Mouse (Mus musculus): Measurements from ENCODE around the gene Camta1.

The Camta1 gene

GRCm38 (mm10) chr4:151672452-151672851 is 189.2 kb downstream of the Camta1 start:
- Histone ChIP-seq H3K27me3 (ENCODE audit: control insufficient read depth, insufficient read depth, low read length, poor library complexity, severe bottlenecking) (no peaks in the 10 kb centered on the region), H3K36me3 (ENCODE audit: control insufficient read depth, insufficient read depth, low read length, poor library complexity, severe bottlenecking) (no peaks in the 10 kb centered on the region)
- no peak for DNase-seq (ENCODE audit: low read depth, low spot score)

GRCm38 (mm10) chr4:151666411-151666901 is 195.2 kb downstream of the Camta1 start:
- no peaks in the 10 kb centered on the region for H3K27me3 ChIP-seq (ENCODE audit: control insufficient read depth, insufficient read depth, low read length, poor library complexity, severe bottlenecking)
- H3K36me3 ChIP-seq (ENCODE audit: control insufficient read depth, insufficient read depth, low read length, poor library complexity, severe bottlenecking): no peaks in the 10 kb centered on the region
- DNase-seq (ENCODE audit: low read depth, low spot score): no peak

DNA sequence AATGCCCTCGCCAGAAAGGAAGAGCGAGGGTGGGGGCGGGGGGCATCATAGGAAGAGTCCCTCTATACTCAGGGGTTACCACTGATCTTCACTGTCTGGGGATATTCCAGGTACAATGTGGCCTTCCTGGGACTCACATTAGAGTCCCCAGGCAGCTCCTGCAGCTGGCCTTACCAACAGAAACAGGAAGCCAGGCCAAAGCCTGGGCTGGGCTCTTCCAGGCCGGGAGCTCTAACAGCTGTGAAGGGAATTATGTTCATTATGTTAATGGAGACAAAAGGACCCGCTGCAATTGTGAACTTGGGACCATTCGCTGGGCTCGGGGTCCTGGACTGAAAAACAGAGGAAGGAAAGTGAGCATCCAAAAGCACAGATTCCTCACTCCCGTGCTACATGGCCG is 200.2 kb downstream of the Camta1 start:
- Histone ChIP-seq H3K36me3 (ENCODE audit: control insufficient read depth, insufficient read depth, low read length, poor library complexity, severe bottlenecking) (no peaks in the 10 kb centered on the region), H3K27me3 (ENCODE audit: control insufficient read depth, insufficient read depth, low read length, poor library complexity, severe bottlenecking) (no peaks in the 10 kb centered on the region)
- DNase-seq (ENCODE audit: low read depth, low spot score): no peak

GRCm38 (mm10) chr4:151656427-151656826 is 205.2 kb downstream of the Camta1 start:
- no peak for DNase-seq (ENCODE audit: low read depth, low spot score)
- Histone ChIP-seq H3K27me3 (ENCODE audit: control insufficient read depth, insufficient read depth, low read length, poor library complexity, severe bottlenecking) (no peaks in the 10 kb centered on the region), H3K36me3 (ENCODE audit: control insufficient read depth, insufficient read depth, low read length, poor library complexity, severe bottlenecking) (no peaks in the 10 kb centered on the region)

GRCm38 (mm10) chr4:151655637-151656385 is 205.9 kb downstream of the Camta1 start:
- Histone ChIP-seq H3K36me3 (ENCODE audit: control insufficient read depth, insufficient read depth, low read length, poor library complexity, severe bottlenecking) (no peaks in the 10 kb centered on the region), H3K27me3 (ENCODE audit: control insufficient read depth, insufficient read depth, low read length, poor library complexity, severe bottlenecking) (no peaks in the 10 kb centered on the region)
- DNase-seq (ENCODE audit: low read depth, low spot score): no peak

- Histone ChIP-seq H3K27me3 (ENCODE audit: control insufficient read depth, insufficient read depth, low read length, poor library complexity, severe bottlenecking) (no peaks in the 10 kb centered on the region), H3K36me3 (ENCODE audit: control insufficient read depth, insufficient read depth, low read length, poor library complexity, severe bottlenecking) (no peaks in the 10 kb centered on the region)
- DNase-seq (ENCODE audit: low read depth, low spot score): no peak
Observed at GRCm38 (mm10) chr4:151655227-151655626, 206.4 kb downstream of the Camta1 start.

DNA sequence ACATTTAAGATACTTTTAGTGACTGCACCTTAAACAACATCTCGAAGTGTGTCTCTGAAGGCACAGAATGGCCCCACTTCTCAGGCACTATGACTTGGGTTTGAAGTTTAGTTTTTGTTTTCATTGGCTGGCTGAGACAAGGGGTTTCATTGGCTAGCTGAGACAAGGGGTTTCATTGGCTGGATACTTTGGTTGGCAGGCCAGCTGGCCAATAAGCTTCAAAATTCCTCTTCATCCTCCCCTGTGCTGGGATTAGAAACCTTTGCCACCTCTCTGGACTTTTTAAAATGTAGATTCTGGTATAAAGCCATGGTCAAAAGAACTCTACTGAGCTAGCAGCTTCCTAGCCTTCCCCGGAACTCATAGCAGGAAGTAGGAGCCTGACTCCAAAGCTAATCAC is 219.3 kb downstream of the Camta1 start:
- no peaks in the 10 kb centered on the region for H3K27me3 ChIP-seq (ENCODE audit: control insufficient read depth, insufficient read depth, low read length, poor library complexity, severe bottlenecking)
- no peak for DNase-seq (ENCODE audit: low read depth, low spot score)
- no peaks in the 10 kb centered on the region for H3K36me3 ChIP-seq (ENCODE audit: control insufficient read depth, insufficient read depth, low read length, poor library complexity, severe bottlenecking)

DNA sequence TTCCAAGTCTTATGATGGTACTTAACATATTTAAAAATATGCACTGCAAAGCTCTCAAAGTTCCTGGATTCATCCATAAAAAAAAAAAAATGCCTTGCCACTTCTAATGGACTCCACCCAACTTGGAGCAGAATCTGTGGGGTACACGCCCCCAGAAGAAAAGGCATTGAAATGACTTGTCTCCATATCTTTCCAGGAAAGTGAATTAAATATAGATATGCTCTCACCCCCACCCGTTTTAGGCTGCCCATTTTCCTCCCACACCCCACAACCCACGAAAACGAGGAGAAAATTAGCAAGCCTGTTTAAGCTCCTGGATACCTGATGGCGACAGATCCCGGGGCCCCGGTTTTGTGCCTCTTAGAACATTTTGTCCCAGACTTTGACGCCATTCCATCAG is 220.7 kb downstream of the Camta1 start:
- no peaks in the 10 kb centered on the region for H3K36me3 ChIP-seq (ENCODE audit: control insufficient read depth, insufficient read depth, low read length, poor library complexity, severe bottlenecking)
- no peaks in the 10 kb centered on the region for H3K27me3 ChIP-seq (ENCODE audit: control insufficient read depth, insufficient read depth, low read length, poor library complexity, severe bottlenecking)
- no peak for DNase-seq (ENCODE audit: low read depth, low spot score)

DNA sequence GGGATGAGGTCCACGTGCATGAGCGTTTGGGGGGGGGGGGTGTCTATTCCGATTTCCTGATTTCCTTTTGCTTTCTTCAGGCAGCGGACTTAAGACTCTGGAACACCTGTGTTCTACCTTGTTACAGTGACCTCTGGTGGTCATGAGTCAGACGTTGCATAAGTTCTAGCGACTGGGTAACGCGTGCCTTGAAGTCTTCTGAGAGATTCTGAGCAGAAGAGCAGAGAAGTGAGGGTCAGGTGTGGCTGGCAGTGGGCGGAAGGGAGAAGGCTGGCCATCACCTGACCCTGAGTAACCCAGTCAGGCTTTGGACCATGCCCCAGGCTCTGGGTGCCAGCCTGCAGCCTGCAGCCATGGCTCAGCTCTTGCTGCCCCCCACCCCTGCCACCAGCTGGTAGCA is 222.7 kb downstream of the Camta1 start:
- no peaks in the 10 kb centered on the region for H3K36me3 ChIP-seq (ENCODE audit: control insufficient read depth, insufficient read depth, low read length, poor library complexity, severe bottlenecking)
- no peaks in the 10 kb centered on the region for H3K27me3 ChIP-seq (ENCODE audit: control insufficient read depth, insufficient read depth, low read length, poor library complexity, severe bottlenecking)
- DNase-seq (ENCODE audit: low read depth, low spot score): no peak

DNA sequence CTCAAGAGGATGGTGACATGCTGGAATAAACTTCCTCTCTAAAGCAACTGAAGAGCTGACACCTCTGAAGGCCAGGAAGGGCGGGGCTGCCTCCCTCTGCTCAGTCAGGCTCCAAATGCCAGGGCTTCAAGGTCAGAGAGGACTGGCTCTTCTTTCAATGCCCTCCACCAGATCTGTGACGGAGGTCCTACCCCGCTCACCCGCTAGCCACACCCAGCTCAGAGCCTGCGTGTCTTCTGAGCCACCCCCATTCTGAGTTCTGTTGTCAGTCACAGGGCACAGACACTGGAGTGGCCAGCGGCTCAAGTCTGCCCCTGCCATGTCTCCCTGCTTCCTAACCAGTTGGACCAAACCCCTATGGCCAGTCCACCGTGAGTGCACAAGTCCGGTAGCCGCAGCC is 224.3 kb downstream of the Camta1 start:
- no peaks in the 10 kb centered on the region for H3K27me3 ChIP-seq (ENCODE audit: control insufficient read depth, insufficient read depth, low read length, poor library complexity, severe bottlenecking)
- no peaks in the 10 kb centered on the region for H3K36me3 ChIP-seq (ENCODE audit: control insufficient read depth, insufficient read depth, low read length, poor library complexity, severe bottlenecking)
- no peak for DNase-seq (ENCODE audit: low read depth, low spot score)

DNA sequence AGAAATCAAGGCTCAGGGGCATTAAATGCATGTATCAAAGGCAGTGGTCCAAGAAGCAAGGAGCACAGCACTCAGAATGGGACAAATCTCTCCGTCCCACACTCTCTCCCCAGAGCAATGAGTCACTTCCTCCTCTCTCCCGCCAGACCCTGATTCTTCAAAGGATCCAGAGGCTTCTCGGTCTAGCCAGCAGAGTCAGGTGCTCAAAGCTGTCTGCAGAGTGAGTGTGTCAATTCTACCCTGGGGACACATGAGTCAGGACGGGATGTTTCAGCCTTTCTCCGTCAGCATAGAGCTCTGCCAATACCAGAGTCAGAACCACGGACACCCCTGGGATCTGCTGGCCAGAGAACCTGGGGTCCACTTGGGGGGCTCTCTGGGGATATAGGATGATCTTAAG is 226.9 kb downstream of the Camta1 start:
- Histone ChIP-seq H3K27me3 (ENCODE audit: control insufficient read depth, insufficient read depth, low read length, poor library complexity, severe bottlenecking) (no peaks in the 10 kb centered on the region), H3K36me3 (ENCODE audit: control insufficient read depth, insufficient read depth, low read length, poor library complexity, severe bottlenecking) (no peaks in the 10 kb centered on the region)
- DNase-seq (ENCODE audit: low read depth, low spot score): no peak

GRCm38 (mm10) chr4:151633795-151634194 is 227.9 kb downstream of the Camta1 start:
- Histone ChIP-seq H3K36me3 (ENCODE audit: control insufficient read depth, insufficient read depth, low read length, poor library complexity, severe bottlenecking) (no peaks in the 10 kb centered on the region), H3K27me3 (ENCODE audit: control insufficient read depth, insufficient read depth, low read length, poor library complexity, severe bottlenecking) (no peaks in the 10 kb centered on the region)
- no peak for DNase-seq (ENCODE audit: low read depth, low spot score)

DNA sequence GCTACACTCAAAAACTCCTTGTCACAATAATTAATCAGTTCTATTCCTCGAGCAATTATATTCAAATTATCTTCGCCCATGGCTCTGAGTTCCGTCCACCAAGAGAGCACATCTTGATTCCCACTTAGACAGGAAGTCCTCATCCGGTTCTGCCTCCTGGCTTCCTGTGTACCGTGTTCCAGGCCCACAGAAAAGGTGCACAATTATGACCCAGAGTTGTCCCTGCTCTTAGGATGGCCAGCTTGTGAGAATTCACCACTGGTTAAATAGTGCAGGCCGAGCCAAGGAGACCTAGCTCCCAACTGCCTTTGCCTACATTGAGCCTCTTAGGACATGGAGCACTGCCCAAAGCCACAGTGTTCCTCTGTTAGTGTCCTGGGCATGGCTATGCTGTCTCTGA is 229.4 kb downstream of the Camta1 start:
- no peak for DNase-seq (ENCODE audit: low read depth, low spot score)
- Histone ChIP-seq H3K27me3 (ENCODE audit: control insufficient read depth, insufficient read depth, low read length, poor library complexity, severe bottlenecking) (no peaks in the 10 kb centered on the region), H3K36me3 (ENCODE audit: control insufficient read depth, insufficient read depth, low read length, poor library complexity, severe bottlenecking) (no peaks in the 10 kb centered on the region)

DNA sequence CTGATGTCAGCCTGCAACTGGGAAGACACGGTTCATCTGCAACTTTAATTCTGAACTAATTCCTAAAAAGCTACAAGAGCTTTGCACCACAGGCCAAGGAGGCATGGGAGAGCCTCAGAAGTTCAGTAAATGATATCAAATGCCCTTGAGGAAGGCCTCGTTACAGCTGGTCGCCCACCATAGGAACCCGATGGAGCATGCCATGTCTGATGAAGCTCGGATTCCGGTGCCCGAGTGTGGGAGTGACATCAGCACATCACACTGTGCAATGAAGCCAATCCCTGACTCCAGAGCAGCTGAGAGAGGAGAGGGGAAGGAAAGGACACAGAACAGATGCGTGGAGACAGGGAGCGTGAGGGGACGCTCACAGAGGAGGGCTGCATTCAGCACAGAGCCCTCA is 231.0 kb downstream of the Camta1 start:
- H3K36me3 ChIP-seq (ENCODE audit: control insufficient read depth, insufficient read depth, low read length, poor library complexity, severe bottlenecking): no peaks in the 10 kb centered on the region
- no peaks in the 10 kb centered on the region for H3K27me3 ChIP-seq (ENCODE audit: control insufficient read depth, insufficient read depth, low read length, poor library complexity, severe bottlenecking)
- DNase-seq (ENCODE audit: low read depth, low spot score): no peak

DNA sequence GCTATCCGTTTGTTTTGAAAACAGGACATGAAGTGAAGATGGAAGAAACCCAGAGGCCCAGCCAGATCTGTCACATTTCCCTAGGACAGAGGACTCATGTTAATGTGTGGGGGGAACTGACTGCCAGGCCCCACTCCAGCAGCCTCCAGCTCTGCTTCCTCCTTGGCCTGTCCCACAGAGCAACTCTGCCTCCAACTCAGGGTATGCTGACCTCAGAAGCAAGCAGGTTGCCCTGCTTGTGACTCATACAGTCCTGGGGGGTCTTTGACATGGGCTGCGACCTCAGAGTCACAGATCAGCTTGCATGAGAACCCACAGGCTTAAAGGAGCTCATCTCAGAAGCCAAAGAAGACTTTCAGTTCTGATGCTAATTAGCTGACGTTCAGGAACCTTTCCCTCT is 231.4 kb downstream of the Camta1 start:
- DNase-seq (ENCODE audit: low read depth, low spot score): no peak
- no peaks in the 10 kb centered on the region for H3K36me3 ChIP-seq (ENCODE audit: control insufficient read depth, insufficient read depth, low read length, poor library complexity, severe bottlenecking)

GRCm38 (mm10) chr4:151619541-151620016 is 242.1 kb downstream of the Camta1 start:
- Histone ChIP-seq H3K36me3 (ENCODE audit: control insufficient read depth, insufficient read depth, low read length, poor library complexity, severe bottlenecking) (no peaks in the 10 kb centered on the region), H3K27me3 (ENCODE audit: control insufficient read depth, insufficient read depth, low read length, poor library complexity, severe bottlenecking) (no peaks in the 10 kb centered on the region)
- no peak for DNase-seq (ENCODE audit: low read depth, low spot score)

More for the DNA sequence above, 231.4 kb downstream of the Camta1 start:
- H3K27me3 ChIP-seq (ENCODE audit: control insufficient read depth, insufficient read depth, low read length, poor library complexity, severe bottlenecking): no peaks in the 10 kb centered on the region
